Mouse (Mus musculus) kidney, postnatal 36 days (tissue): ENCODE data around the gene Fam89a.
A peak's percentile ranks its signal among the peaks of the same experiment; 100 is the strongest.

Source experiments
- DNase-seq, 2 experiments: peaks; one replicate each; pipeline ENCODE4 v3.0.0; 2021 to 2022; ENCODE audit warnings: mixed read lengths in 2 of 2

Gene Fam89a

GRCm38 (mm10) chr8:124751709-124752173, at the start of gene Fam89a:
Gene Fam89a (minus strand): TSS chr8:124751832.
- peak; percentile 51 to 77 for DNase-seq

GRCm38 (mm10) chr8:124800542-124800941, 48.9 kb upstream of the Fam89a start:
- no peak for DNase-seq

- peak in 1 of 2 experiments; percentile 47 for DNase-seq
Observed at GRCm38 (mm10) chr8:124795781-124796488, 44.3 kb upstream of the Fam89a start.

DNA sequence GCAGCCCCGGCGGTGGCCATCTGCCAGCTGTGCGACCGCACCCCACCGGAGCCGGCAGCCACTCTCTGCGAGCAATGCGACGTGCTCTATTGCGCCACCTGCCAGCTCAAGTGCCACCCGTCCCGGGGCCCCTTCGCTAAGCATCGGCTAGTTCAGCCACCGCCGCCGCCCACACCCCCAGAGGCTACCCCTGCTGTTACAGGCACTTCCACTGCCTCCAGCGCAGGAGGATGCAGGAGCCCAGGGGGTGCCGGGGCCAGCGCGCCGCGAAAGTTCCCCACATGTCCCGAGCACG, 42.8 kb upstream of the Fam89a start:
- peak in 1 of 2 experiments; percentile 76 for DNase-seq

- peak in 1 of 2 experiments; percentile 11 for DNase-seq
Observed at GRCm38 (mm10) chr8:124793661-124794485, 42.2 kb upstream of the Fam89a start.

- peak; percentile 90 to 97 for DNase-seq
Observed at GRCm38 (mm10) chr8:124793172-124793651, 41.6 kb upstream of the Fam89a start.

DNA sequence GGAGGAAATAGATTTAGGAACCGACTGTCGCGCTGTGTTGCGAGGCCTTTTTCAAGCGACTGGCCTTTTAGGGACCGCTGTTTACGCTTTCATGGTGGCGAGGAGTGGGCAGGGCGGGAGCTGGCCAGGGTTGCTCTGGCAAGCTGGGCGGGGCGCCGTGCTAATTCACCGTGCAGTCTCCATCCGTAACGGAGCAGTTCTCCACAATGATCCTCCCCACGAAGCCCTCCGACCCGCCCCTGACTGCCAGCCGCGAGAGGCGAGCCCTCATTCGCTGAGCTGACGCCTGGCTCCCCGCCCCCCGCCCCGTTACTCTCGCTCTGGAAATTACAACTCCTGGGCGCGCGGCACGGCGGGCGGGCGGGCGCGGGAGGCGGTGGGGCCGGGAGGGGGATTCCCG, 41.1 kb upstream of the Fam89a start, which contains the start of gene Trim67:
Gene Trim67, plus strand, starts transcription at position 385 of the 400 bp plus-strand sequence.
- DNase-seq, result peak in 1 of 2 experiments; percentile 56

DNA sequence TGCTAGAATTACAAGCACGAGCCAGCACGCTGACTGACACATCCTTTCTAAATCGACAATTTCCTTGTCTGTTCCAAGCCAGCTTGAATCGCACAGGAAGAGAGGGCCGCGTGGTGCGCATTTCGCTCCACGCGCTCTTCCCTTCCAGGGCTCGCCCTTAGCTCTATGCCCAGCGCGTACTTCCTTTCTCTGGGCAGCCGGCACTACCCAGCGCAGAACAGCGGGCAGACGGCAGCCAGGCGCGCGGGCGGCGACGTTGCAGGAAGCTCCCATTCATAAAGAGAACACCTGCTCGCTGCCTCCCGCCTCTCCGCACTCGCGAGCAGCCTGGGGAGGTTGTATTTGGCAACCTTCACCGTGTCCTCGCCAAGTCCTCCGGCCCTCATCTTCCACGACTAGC, 40.6 kb upstream of the Fam89a start:
- peak in 1 of 2 experiments; percentile 20 for DNase-seq

DNA sequence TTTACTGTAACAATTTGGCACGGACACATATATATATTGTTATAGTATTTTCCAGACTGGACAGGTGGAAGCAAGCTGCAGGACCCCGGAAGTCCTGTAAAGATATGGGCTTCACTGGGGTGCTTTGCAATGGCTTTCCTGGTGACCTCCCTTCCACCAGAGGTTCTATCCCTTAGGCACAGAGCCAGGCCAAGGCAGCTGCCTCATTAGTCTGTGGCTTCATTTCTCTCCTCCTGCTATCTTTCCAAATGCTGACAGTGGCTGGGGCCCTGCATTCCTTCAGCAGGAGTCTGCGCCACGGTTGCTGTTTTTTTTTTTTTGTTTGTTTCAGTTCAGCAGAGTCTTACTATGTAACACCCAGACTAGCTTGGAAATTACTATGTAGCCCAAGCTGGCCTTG, 40.1 kb upstream of the Fam89a start:
- DNase-seq, result no peak

DNA sequence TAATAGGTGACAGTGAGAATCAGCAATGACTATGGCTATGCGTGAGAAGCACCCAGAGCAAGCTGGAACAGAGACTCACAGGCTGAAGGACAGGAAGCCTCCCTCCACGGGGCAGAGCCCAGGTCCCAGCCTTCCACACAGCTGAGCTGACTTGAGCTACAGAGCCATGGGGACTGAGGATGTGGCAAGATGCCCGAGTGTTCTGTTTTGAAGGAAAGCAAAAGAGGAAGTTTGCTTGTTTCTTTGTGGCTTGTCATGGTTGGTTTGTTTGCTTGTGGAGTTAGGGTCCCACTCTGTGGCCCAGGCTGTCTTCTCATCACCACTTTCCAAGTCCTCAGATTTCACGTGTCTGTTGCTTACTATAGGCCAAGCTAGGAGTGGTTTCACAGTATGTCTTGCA, 39.0 kb upstream of the Fam89a start:
- no peak for DNase-seq

GRCm38 (mm10) chr8:124784613-124785012, 33.0 kb upstream of the Fam89a start:
- DNase-seq, result no peak

DNA sequence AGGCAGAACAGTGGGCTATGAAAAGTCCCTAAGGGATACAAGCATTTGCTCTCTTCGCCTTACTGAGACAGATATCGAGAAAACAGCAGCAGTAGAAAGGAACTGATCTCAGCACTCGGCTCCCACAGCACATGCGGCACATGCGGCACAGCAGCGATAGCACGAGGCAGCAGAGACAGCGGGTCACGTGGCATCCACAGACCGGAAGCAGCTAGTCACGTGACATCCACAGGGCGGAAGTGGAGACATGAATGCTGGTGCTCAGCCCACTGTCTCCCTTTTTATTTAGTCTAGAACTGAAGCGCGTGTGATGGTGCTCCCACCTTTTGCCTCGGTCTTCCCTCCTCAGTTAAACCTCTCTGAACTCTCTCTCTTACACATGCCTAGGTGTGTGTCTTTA, 31.6 kb upstream of the Fam89a start:
- no peak for DNase-seq

GRCm38 (mm10) chr8:124782431-124782830, 30.8 kb upstream of the Fam89a start:
- DNase-seq, result no peak

GRCm38 (mm10) chr8:124780236-124780635, 28.6 kb upstream of the Fam89a start:
- DNase-seq, result no peak

DNA sequence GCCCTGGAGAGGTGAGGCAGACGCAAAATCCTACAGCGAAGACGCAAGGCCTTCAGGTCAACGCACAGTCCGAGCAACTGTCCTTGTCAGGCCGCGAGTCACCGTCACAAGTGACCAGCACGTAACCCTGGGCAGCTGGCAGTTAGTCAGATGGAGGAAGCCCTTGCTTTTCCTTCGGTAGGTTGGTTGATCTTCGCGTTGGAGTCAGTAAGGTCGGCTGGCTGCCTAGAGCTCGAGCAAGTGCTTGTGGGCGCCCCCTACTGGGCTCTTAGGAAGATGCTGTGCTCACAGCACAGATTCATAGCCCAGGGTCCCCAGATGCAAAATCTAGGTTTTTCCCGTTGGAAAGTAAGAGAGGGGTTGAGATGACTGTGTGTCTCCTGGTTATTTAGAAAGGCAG, 24.1 kb upstream of the Fam89a start:
- DNase-seq, result peak; percentile 72 to 90

DNA sequence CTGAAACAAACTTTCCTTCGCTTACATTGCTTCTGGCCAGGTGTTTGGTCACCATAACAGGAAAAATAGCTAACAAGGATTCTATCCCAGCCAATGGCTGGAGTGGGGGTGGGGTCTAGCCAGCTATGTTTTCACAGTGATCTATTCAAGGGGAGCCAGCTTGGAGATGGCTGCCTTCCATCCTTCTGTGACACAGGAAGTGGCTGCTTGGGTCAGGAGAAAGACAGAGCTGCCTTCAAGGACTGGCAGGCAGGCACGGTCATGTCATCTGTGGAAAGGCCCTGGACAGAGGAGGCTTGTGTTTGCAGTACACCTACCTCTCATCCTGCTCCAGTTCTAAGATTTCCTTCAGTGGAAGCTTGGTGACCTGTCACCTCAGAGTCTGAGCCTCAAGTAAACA, 20.8 kb upstream of the Fam89a start:
- no peak for DNase-seq

- DNase-seq, result no peak
Observed at GRCm38 (mm10) chr8:124763061-124763460, 11.4 kb upstream of the Fam89a start.

GRCm38 (mm10) chr8:124758544-124758943, 6.9 kb upstream of the Fam89a start:
- peak in 1 of 2 experiments; percentile 76 for DNase-seq

- no peak for DNase-seq
Observed at GRCm38 (mm10) chr8:124756601-124757000, 5.0 kb upstream of the Fam89a start.

DNA sequence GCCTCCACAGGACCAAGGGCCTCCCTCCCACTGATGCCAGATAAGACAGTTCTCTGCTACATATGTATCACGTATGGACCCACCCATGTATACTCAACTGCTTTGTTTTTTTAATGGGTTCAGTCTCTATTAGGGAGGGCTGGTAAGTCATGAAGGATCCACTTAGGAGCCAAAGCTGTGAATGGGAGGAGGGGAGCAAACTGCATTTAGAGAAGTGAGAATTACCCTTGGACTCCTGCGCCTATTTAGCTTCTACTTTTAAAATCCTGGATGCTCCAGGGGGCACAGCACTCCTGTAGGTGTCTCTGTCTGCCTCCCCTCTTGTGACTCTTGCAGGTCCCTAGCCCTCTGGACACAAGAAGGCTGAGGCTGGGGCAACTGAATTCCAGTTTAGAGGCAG, 4.5 kb upstream of the Fam89a start:
- no peak for DNase-seq

GRCm38 (mm10) chr8:124755481-124755880, 3.8 kb upstream of the Fam89a start:
- no peak for DNase-seq

DNA sequence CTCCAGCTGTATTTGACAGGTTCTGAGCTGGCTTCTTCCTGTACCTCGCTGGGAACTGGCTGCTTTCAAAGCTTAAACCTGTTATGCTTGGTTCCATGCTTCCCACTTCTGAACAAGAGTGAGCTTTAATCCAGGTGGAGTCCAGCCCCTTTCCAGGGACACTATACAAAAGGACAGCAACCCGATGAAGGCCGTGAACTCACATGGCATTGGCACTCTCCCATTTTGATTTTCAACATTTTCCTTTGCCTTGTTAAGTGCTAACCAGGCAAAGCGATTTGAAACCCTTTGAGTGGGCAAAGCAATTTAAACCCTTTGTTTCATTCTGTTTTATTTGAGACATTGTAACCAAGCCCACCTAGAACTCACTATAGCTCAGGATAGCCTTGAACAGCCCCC, 3.2 kb upstream of the Fam89a start:
- no peak for DNase-seq

DNA sequence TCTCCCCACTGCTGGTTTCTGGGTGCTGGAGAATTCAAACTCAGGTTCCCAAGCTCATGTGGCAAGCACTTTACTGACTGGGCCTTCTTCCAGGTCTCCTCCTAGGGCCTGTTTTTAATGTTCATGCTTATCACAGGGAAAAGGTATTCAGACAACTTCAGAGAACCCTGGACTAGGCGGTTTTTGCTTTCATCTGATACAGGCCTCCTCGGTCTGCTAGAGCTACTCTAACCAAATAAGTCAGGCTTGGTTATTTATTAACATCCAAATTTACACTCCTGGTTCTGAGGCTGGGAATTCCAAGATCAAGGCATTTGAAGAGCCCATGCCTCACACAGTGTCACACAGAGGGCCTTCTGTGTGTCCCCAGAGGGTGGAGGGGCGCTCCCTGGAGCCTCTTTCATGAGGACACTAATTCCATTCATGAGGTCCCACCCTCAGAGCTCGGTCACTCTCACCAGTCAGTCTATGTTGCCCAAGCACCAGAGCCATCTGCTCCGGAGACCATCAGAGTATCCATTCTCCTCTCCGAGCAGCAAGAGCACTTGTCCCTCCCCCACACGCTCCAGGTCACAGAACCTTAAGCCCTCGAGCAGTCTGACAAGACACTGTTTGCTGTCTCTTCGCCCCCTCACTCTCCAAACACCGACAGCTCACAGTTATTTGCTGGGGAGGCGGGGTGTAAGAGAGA, 2.6 kb upstream of the Fam89a start:
- peak; percentile 10 to 31 for DNase-seq
